ENCODE assay signal across 25 mouse cellular contexts in genomic region chr6:100167321-100167720, GRCm38 (mm10).
DNase-seq lines count a peak whose midpoint lies in the region; TF ChIP-seq lines count a peak whose summit lies in the region.
"Had no signal": no experiment of that assay in that cellular context is flagged by ENCODE, and none has a peak within 500 bp of the region (broad histone marks: within the 10 kb centered on the region; RNA-seq: fewer than 3 reads in every experiment).

No protein-coding gene starts in this region.

- peak; percentile 61 for DNase-seq in gastrocnemius, adult 2 months
- no peak for DNase-seq in gastrocnemius, postnatal 14 days
- DNase-seq in 3T3-L1 (ENCODE audit: low read depth, low spot score) (peak; percentile 89), NIH3T3 (ENCODE audit: low read depth) (peak; percentile 34)
- DNase-seq in mesoderm, embryonic 11.5 days (ENCODE audit: low read depth, low spot score), result peak; percentile 50
- no peak for DNase-seq in thymus, postnatal 4 days
- no peak for DNase-seq in layer of hippocampus, adult 2 months (ENCODE audit: low spot score in 2 of 2)
- no peak for DNase-seq in right cerebral cortex, postnatal 36 days (ENCODE audit: low spot score in 2 of 2)
- DNase-seq: adrenal gland, postnatal 10 days; adrenal gland, postnatal 36 days; cerebellum, adult 2 months; cerebellum, adult 9-11 months; cerebellum, postnatal 25 days; heart, adult 18-20 months; heart, postnatal 10 days; heart, postnatal 36 days; kidney, adult 2 months had no signal

- no peak for TF ChIP-seq CTCF in gastrocnemius, adult 2 months (IDR thresholded peaks at IDR 0.05)
- TF ChIP-seq CTCF in layer of hippocampus, adult 2 months (conservative IDR thresholded peaks at IDR 0.05), result no peak

- H3K27ac ChIP-seq in gastrocnemius, adult 2 months, result no peak overlapping the region
- no peak overlapping the region for H3K27ac ChIP-seq in layer of hippocampus, adult 2 months
- H3K27ac ChIP-seq: embryonic facial prominence, embryonic 12.5 days; embryonic facial prominence, embryonic 15.5 days; forebrain, embryonic 12.5 days; forebrain, embryonic 15.5 days; heart, embryonic 15.5 days; hindbrain, embryonic 12.5 days; hindbrain, embryonic 15.5 days had no signal

- intact Hi-C loops in gastrocnemius, adult 2 months (cut with DNase I), result no loop called here
- intact Hi-C loops in gastrocnemius, postnatal 14 days (cut with DNase I; ENCODE audit: low total_unique reads), result no loop called here

- H3K4me3 ChIP-seq in gastrocnemius, adult 2 months, result no peak overlapping the region
- no peak overlapping the region for H3K4me3 ChIP-seq in layer of hippocampus, adult 2 months
- H3K4me3 ChIP-seq: embryonic facial prominence, embryonic 12.5 days; embryonic facial prominence, embryonic 15.5 days; forebrain, embryonic 12.5 days; forebrain, embryonic 15.5 days; heart, embryonic 12.5 days; heart, embryonic 15.5 days; hindbrain, embryonic 12.5 days; hindbrain, embryonic 15.5 days had no signal

Comparison
In these comparisons a context has a peak if more than half of its experiments do, and no peak if none do; other contexts are left out.
1. DNase-seq: peak in gastrocnemius, adult 2 months (single experiment), 3T3-L1 (single experiment), NIH3T3 (single experiment) and mesoderm, embryonic 11.5 days (single experiment); none in gastrocnemius, postnatal 14 days (single experiment), thymus, postnatal 4 days (single experiment), layer of hippocampus, adult 2 months (0 of 2) and right cerebral cortex, postnatal 36 days (0 of 2).